Mouse (Mus musculus) limb, embryonic 12.5 days (tissue): ENCODE results near the gene Slc25a4. TPM values are rescaled to one million over a fixed set of nuclear protein-coding genes. Genes with fewer than 3 reads are reported as not detected.
A peak's percentile ranks its signal among the peaks of the same experiment; 100 is the strongest.

Source experiments
- ATAC-seq: fragments of 200-750 bp; cut with Nextera tagmentation; 2 replicates; pipeline ENCODE4 v1.8.0; 2017; ENCODE audit warnings: low read depth, moderate TSS enrichment; ENCODE audit not compliant: insufficient number of reproducible peaks, insufficient read depth, low FRiP score, low TSS enrichment
- H3K27ac ChIP-seq: fragments of 300-500 bp; sonication (generic); 2 replicates; pipeline ENCODE4 v1.5.1; 2016; ENCODE audit warnings: mild to moderate bottlenecking, moderate library complexity
- H3K27me3 ChIP-seq: fragments of 300-500 bp; sonication (generic); 2 replicates; pipeline ENCODE4 v1.6.1; 2016; ENCODE audit warnings: mild to moderate bottlenecking, moderate library complexity
- H3K36me3 ChIP-seq: fragments of 300-500 bp; sonication (generic); 2 replicates; pipeline ENCODE4 v1.6.1; 2016; ENCODE audit warnings: mild to moderate bottlenecking, moderate library complexity
- H3K4me1 ChIP-seq: fragments of 300-500 bp; sonication (generic); replicated peaks from 2 replicates; pipeline ENCODE4 v1.6.1; 2016
- H3K4me2 ChIP-seq: fragments of 300-500 bp; sonication (generic); 2 replicates; pipeline ENCODE4 v1.6.1; 2016; ENCODE audit warnings: mild to moderate bottlenecking, moderate library complexity
- H3K4me3 ChIP-seq: fragments of 300-500 bp; sonication (generic); replicated peaks from 2 replicates; pipeline ENCODE4 v1.5.1; 2016; ENCODE audit warnings: mild to moderate bottlenecking
- H3K9ac ChIP-seq: fragments of 300-500 bp; sonication (generic); replicated peaks from 2 replicates; pipeline ENCODE4 v1.6.1; 2016; ENCODE audit warnings: mild to moderate bottlenecking, moderate library complexity
- H3K9me3 ChIP-seq: fragments of 300-500 bp; sonication (generic); 2 replicates; pipeline ENCODE4 v1.6.1; 2016; ENCODE audit warnings: mild to moderate bottlenecking, moderate library complexity
- WGBS: fragments of 180-500 bp; shearing (Covaris S2); methylation state at CpG from one replicate; pipeline ENCODE4 v1.1.7; 2016; 5-methylcytosine and 5-hydroxymethylcytosine counted together
- polyA plus RNA-seq: library from polyadenylated mRNA; unstranded; fragments of >200 nt; fragmentation: Nextera tagmentation; extraction: Ambion mirVana; gene quantifications from 2 replicates; pipeline ENCODE4 v1.2.1, GENCODE M21; 2016

Gene Slc25a4
- polyA plus RNA-seq: 484 and 487 TPM in 2 replicates

DNA sequence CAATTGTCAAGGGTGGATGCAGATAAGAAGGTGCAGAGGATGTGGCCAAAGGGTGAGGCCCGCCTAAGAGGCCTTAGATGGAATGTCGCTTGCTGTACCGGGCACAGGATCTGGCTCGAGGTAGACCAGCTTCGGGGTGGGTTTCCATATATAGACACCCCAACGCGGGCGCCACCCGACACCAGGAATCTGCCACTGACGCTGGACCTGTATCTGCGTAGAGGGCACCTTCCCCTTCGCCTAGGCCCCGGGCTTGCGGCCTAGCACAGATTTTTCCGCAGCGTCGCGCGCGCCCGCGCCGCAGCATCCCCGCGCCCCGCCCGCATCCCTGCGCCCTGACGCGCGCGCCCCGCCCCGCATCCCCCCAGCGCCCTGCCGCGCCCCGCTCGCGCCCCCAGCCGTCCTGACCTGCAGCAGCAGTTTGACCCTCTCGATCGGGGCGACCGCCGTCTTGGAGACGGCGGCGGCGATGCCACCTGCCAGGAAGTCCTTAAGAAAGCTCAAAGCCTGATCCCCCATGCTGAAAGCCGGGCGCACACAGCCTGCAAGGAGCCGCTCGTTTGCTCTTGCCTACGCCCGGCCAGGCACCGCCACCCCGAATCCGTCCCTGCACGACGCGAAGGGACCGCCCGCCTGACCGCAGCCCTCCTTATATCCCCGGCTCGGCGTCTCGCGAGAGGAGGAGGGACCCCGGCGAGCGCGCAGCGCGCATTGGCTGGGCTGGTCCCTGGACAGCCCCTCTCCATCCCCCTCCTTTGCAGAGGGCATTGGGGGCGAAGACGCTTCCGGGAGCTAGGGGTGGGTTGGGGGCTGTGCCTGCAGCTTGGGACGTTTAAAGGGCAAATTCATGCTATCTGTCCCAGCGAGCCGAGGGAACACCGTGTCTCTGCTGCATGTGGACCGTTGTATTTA is at the start of gene Slc25a4:
Slc25a4 (minus strand) TSS at position 881 of the 912 bp plus-strand sequence.
- H3K4me2 ChIP-seq: peak within 1 kb of the TSS; percentile 82
- H3K4me1 ChIP-seq: peaks cover 38% of the 10 kb centered on the region
- under 1% methylated on average over 83 of the region's 84 CpGs for WGBS
- peaks cover 39% of the 10 kb centered on the region for H3K36me3 ChIP-seq
- no peaks in the 10 kb centered on the region for H3K27me3 ChIP-seq
- peak within 1 kb of the TSS; percentile 84 for H3K4me3 ChIP-seq
- H3K27ac ChIP-seq: peak within 1 kb of the TSS; percentile 97
- no peaks in the 10 kb centered on the region for H3K9me3 ChIP-seq
- ATAC-seq: peak; percentile 97
- peak within 1 kb of the TSS; percentile 91 for H3K9ac ChIP-seq

DNA sequence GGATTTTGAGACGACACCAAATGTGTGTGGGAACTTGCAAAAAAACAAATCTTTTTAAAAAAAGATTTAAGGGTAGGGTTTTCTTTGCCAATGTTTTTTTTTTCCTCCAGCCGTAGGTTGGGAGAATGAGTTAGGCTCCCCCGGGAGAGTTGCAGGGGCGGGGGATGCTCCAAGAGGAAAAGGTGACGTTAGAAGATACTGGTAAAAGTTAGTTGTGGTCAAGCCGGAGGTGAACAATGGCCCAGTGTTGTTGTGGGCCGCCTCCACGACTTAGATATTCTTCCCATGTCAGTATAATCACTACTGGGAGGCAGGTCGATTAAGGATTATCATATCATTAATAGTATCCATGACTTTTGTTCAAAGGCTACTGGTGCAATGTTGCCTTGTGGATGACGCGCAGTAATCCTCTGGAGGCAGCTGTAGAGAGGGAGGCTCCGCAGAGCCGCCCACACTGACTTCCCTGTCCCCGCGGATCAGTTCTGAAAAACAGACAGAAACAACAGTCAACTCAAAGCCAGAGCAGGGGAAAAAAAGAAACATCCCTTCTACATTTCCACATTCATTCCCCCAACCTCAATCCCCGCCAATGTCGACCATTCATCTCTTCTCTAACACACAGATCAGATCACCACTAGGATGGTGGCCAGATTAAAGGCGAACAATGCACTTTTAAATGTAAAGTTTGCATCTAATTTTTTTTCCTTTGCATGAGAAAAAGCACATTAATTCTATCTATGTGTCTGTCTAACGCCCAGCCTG is 47.0 kb upstream of the Slc25a4 start:
- ATAC-seq: no peak
- Histone ChIP-seq H3K27ac (no peak overlapping the region), H3K4me1 (no peaks in the 10 kb centered on the region), H3K9ac (no peak overlapping the region), H3K4me2 (no peak overlapping the region), H3K9me3 (no peaks in the 10 kb centered on the region), H3K36me3 (no peaks in the 10 kb centered on the region), H3K4me3 (no peak overlapping the region), H3K27me3 (no peaks in the 10 kb centered on the region; the same call in 1 of the 2 replicates)
- 57% methylated on average over 19 of the region's 19 CpGs for WGBS

DNA sequence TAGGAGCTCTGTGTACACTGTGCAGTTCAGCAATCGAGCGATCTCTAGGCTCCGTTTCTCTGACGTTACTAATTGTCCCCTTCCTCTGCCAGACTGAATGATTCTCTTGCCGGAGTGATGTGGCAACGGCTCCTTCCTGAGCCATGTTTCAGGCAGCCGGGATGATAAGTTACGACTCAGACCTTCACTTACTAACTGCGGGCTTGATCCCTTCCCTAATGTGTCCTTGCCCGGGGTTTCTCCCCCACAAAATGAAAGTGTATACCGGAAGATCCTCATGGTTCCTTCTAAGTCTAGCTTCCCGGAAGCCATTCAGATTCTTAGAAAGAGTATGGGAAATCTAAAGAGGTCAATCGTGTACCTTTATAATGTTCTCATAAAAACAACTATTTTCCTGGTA is 41.4 kb upstream of the Slc25a4 start:
- Histone ChIP-seq H3K4me1 (peaks cover 12% of the 10 kb centered on the region), H3K9me3 (no peaks in the 10 kb centered on the region), H3K27ac (no peak overlapping the region), H3K27me3 (no peaks in the 10 kb centered on the region), H3K4me3 (no peak overlapping the region), H3K36me3 (no peaks in the 10 kb centered on the region), H3K9ac (no peak overlapping the region), H3K4me2 (0 out of 2 replicates have a peak overlapping the region, but pooled peaks have one; percentile 4)
- 61% methylated on average over 13 of the region's 13 CpGs for WGBS
- no peak for ATAC-seq

DNA sequence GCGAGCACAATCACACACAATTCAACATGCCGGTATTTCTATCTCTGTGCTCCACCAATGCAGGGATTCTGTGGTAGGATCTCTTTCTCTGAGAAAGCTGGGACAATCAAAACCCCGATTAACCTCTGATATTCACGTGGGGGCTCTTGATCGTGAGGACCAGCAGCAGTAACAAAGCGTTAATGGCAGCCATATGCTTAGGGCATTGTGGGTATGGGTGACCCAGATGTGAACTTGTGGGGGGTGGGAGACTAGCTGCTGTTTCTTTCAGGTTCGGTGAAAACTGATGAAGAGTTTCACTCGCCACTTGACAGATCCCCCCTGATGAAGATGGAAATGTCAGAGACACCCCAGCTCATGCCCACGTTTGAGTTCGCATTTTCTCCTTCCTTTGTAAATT is 40.5 kb upstream of the Slc25a4 start:
- Histone ChIP-seq H3K27me3 (no peaks in the 10 kb centered on the region), H3K4me3 (no peak overlapping the region), H3K36me3 (no peaks in the 10 kb centered on the region), H3K9me3 (no peaks in the 10 kb centered on the region), H3K27ac (no peak overlapping the region; the same call in 1 of the 2 replicates), H3K4me1 (peaks cover 12% of the 10 kb centered on the region), H3K4me2 (peak overlapping the region; percentile 26), H3K9ac (no peak overlapping the region)
- ATAC-seq: no peak
- 46% methylated on average over 10 of the region's 10 CpGs for WGBS

DNA sequence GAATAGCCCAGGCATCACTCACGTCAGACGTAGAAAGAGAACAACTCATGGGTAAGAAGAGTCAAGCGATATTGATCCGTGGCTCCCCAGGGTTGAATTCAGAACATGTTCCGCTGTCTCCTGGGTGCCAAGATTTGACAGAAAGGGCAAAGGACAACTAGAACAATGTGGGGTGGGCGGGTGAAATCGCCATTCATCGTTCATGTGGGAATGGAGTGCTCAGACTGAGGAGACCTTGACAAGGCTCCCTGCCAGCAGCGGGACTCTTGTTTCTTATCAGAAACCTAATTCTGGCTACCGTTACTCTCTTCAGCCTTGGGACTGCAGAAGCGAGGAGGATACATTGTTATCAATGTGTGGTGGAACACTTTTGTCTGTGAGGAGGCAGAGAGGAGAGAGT is 35.3 kb upstream of the Slc25a4 start:
- H3K4me1 ChIP-seq: peaks cover 4% of the 10 kb centered on the region; the same call in 1 of the 2 replicates
- H3K9ac ChIP-seq: no peak overlapping the region
- H3K4me3 ChIP-seq: no peak overlapping the region
- no peaks in the 10 kb centered on the region for H3K27me3 ChIP-seq
- H3K27ac ChIP-seq: no peak overlapping the region
- no peaks in the 10 kb centered on the region for H3K9me3 ChIP-seq
- no peak for ATAC-seq
- H3K36me3 ChIP-seq: no peaks in the 10 kb centered on the region
- no peak overlapping the region for H3K4me2 ChIP-seq
- 84% methylated on average over 11 of the region's 11 CpGs for WGBS

DNA sequence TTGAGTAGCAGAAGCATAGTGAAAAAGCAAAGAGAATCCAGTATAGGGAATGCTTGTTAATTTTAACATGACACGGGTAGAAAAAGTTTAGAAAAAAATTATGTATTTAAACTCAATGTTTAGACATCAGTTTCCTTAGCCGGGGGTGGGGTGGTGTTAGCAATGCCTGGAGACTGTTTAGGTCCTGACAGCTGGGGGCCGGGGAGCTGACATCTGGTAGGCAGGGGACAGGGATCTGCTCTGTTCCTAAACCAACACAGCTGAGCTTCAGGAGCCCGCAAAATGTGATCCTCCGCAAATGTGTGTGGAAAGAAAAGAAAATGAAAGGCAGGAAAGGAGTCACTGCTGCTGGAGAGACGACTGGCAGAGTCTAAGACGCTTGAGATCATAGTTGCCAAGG is 31.9 kb upstream of the Slc25a4 start:
- Histone ChIP-seq H3K27me3 (peaks cover 3% of the 10 kb centered on the region; the same call in 1 of the 2 replicates), H3K9ac (no peak overlapping the region), H3K9me3 (no peaks in the 10 kb centered on the region), H3K4me2 (no peak overlapping the region), H3K27ac (no peak overlapping the region), H3K4me1 (peaks cover 4% of the 10 kb centered on the region; the same call in 1 of the 2 replicates), H3K36me3 (no peaks in the 10 kb centered on the region), H3K4me3 (no peak overlapping the region)
- no peak for ATAC-seq
- WGBS: 26% methylated on average over 7 of the region's 7 CpGs

DNA sequence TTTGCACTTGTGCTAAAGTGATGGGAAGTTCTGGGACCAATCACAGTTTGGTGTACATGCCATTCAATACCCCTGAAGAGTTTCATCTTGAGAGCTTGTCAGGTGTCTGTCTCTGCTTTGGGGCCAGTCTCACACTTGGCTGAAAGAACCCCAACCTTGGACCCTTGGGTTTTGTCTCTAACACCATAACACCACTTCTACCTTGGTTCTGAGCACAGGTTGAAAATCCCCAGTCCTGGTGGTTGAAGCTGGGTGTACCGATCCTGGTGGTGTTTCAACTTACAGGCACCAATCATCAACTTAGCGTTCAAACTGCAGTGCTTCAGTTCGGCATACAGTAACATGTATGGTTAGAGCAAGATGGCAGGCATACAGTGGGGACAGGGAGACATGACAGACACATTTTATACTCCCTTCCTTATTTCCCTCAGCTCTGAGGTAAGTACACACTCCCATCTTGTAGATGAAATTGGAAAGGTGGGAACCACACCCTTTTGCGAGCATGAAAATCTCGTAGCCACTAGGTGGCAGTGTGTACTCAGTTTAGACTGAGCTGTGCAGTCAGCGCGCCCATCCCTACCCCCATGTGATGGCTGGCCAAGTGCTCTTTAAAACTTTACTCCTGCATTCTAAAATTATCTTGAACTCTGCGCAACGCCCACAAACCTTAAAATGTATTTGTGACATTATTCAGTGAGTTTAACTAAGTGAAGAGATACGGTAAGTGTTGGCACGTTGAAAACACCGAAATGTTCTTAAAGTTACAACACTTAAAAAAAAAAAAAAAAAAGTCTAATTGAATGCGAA is 30.7 kb upstream of the Slc25a4 start:
- WGBS: 33% methylated on average over 13 of the region's 13 CpGs
- Histone ChIP-seq H3K4me3 (no peak overlapping the region), H3K9ac (no peak overlapping the region), H3K36me3 (no peaks in the 10 kb centered on the region), H3K9me3 (no peaks in the 10 kb centered on the region), H3K27me3 (peaks cover 3% of the 10 kb centered on the region; the same call in 1 of the 2 replicates), H3K4me1 (peaks cover 4% of the 10 kb centered on the region; the same call in 1 of the 2 replicates), H3K27ac (no peak overlapping the region), H3K4me2 (no peak overlapping the region)
- ATAC-seq: no peak; the same call in 1 of the 2 replicates

DNA sequence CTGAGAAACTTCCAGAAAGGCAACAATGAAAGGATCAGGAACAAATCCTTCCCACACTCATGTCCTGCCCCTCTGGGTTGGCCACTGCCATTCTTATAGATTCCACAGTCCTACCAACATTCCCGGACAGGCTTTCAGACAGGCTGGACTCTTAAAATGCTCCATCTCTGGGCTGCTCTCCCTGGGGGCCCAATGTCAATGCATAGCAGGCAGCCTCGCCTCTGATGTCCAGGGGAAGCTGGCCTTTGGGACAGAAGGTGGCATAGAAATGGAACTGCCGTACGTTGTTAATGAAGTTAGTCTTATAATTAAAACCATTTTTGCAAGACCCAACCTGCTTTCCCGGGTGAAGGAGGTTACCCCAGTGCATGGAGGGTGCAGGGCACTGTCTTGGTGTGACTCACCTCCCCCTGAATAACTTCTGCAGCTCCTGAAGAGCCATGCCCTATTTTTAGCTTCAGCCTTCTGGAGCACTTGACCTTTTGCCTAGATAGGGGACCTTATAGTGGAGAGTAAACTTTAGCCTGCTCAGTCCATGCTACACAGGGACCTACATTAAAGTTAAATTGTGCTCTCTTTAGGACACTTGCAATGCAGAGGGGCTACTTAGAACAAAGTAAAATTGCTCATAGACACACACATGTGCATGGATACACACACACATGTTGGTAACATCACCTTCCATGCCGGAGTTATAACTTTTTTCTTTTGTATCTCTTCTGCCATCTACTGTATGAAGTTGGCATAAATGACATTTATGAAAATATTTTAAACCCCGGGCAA is 25.5 kb upstream of the Slc25a4 start:
- Histone ChIP-seq H3K4me2 (no peak overlapping the region), H3K36me3 (no peaks in the 10 kb centered on the region), H3K9me3 (no peaks in the 10 kb centered on the region), H3K4me3 (no peak overlapping the region), H3K27ac (no peak overlapping the region), H3K4me1 (no peaks in the 10 kb centered on the region), H3K9ac (no peak overlapping the region), H3K27me3 (peaks cover 3% of the 10 kb centered on the region; the same call in 1 of the 2 replicates)
- ATAC-seq: no peak
- WGBS: 49% methylated on average over 7 of the region's 7 CpGs

DNA sequence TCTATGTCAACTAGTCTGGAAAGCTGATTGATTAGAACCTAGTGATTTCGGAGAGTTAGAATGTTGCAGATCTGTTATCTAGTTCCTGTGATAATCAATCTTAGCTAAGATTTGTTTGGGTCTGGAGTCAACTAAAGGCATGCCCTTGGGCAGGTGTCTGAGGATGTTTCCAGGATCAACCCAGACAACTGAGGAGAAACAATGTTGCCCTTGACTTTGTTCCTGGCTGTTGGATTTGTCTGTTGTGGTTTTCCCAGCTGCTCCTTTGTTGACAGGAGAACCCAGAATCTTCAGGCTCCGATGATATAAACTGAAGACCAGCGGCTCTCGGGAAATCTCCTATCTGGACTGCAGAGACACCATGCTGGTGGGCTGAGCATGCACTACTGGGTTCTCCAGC is 23.7 kb upstream of the Slc25a4 start:
- H3K27ac ChIP-seq: no peak overlapping the region
- H3K9ac ChIP-seq: no peak overlapping the region
- H3K4me3 ChIP-seq: no peak overlapping the region
- ATAC-seq: no peak
- WGBS: 88% methylated on average over 4 of the region's 4 CpGs
- no peaks in the 10 kb centered on the region for H3K4me1 ChIP-seq
- H3K9me3 ChIP-seq: no peaks in the 10 kb centered on the region
- H3K27me3 ChIP-seq: no peaks in the 10 kb centered on the region; the same call in 1 of the 2 replicates
- H3K4me2 ChIP-seq: no peak overlapping the region
- no peaks in the 10 kb centered on the region for H3K36me3 ChIP-seq

DNA sequence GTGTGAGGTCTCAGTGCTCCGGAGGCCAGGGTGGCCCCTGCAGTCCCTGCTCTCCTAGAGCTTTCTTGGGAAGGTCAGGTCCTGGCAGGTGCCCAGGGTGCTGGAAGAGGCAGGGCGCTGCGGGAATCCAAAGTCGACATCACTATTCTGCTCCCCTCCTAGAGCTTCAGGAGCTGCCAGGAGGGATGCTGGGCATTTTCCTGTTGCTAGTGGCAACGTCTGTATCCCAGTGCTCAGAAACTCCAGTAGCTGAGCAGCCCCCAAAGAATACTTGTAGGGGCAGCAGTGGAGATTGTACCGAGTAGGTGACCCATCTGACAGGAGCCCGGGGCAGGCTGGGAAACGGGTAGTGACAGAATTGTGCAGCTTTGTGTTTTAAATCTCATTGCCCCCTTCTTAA is 21.7 kb upstream of the Slc25a4 start:
- no peak overlapping the region for H3K4me3 ChIP-seq
- H3K9ac ChIP-seq: no peak overlapping the region
- no peaks in the 10 kb centered on the region for H3K9me3 ChIP-seq
- H3K4me2 ChIP-seq: no peak overlapping the region
- H3K27me3 ChIP-seq: no peaks in the 10 kb centered on the region
- 70% methylated on average over 8 of the region's 8 CpGs for WGBS
- H3K4me1 ChIP-seq: no peaks in the 10 kb centered on the region
- H3K27ac ChIP-seq: no peak overlapping the region
- H3K36me3 ChIP-seq: no peaks in the 10 kb centered on the region
- ATAC-seq: no peak
